Mouse (Mus musculus) CD4-positive naive resting alpha-beta T cell, adult 76 days (primary cell): ENCODE measurements around the gene Cutc. TPM values are rescaled to one million over a fixed set of nuclear protein-coding genes. Genes with fewer than 3 reads are reported as not detected.

Experiments
- total RNA-seq: library from RNA; stranded (reverse); gene quantifications from one replicate; pipeline ENCODE4 v1.2.4, GENCODE M21; 2023

Cutc gene
- total RNA-seq = 6.3 TPM

DNA sequence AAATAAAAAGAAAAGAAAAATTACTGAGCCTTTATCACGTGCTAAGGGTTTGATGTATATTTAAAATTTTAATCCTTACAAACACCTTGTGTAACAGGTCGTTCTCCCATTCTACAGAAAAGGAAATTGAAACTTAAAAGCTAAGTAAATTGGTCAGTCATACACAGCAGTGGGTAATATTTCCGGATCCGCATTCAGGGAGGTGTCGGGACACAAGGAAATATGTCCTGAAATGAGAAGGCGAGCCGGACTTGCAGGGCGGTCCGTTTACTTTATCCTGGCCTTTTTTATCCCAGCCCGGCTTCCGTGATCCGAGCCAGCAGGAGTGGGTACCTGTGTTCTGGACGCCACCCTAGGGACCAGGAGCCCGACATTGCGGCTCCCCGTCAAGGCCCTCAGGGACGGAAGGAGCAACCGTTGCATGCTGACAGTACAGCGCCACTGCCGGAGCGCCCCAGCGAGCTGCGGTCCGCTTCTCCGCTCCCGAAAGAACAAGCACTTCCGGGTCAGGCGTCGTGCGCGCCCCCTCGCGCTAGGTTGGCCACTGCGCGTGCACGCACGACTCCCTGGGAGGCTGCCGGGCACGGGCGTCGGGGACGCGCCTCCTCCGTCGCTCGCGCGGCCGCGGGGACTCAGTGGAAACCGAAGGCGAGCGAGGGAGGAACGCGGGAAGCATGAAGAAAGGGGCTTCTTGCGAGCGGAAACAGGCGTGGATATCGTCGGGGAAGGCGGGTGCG lies at the start of gene Cutc, which contains the start of gene Cox15:
Gene Cutc (plus strand): TSS at position 508 of the 737 bp plus-strand sequence.
Gene Cox15 (minus strand): TSS at position 512 of the 737 bp plus-strand sequence.

DNA sequence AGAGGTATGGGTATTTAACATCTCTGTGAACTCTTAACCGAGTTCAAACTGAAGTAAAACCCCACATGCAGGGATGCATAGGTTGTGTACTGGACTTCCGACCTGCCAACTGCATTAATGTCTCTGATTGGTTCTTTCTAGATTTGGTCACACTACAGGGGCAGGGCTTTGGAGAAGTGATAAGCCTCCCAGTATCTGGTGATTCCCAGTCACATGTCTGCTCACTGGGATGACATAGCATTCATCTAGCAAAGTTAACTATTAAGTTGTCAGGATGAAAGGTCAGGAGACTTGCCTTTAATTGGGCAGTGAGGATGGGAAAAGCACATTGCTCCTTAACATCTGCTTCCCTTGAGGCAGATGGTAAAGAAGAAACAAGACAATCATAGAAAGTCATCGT lies 29.2 kb downstream of the Cutc start, which contains the start of gene Abcc2:
Gene Abcc2 (plus strand): TSS at position 213 of the 400 bp plus-strand sequence.

Other genes starting within 250 kb of the Cutc start
- gene Got1, start 228.4 kb upstream of the Cutc start, total RNA-seq = 124 TPM
- gene Nkx2-3, start 140.7 kb upstream of the Cutc start, total RNA-seq = not detected
- 52.5 TPM for gene Slc25a28, start 78.1 kb upstream of the Cutc start, total RNA-seq
- 6.0 TPM for gene Entpd7, start 63.3 kb upstream of the Cutc start, total RNA-seq
- gene Cox15, start within 50 bp of the Cutc start, total RNA-seq = 9.2 TPM
- gene Abcc2, start 29.2 kb downstream of the Cutc start, total RNA-seq = not detected
- gene Dnmbp, start 187.2 kb downstream of the Cutc start, total RNA-seq = 11.3 TPM
- gene Cpn1, start 233.6 kb downstream of the Cutc start, total RNA-seq = not detected